Mouse (Mus musculus): Measurements from ENCODE around the gene Vwa1. TPM values are rescaled to one million over a fixed set of nuclear protein-coding genes. Genes with fewer than 3 reads are reported as not detected.

Vwa1 gene
- total RNA-seq, 2 experiments from 2014 or later: 9.2 to 12.6 TPM

Small RNA genes lying within 50 kb of the gene (microRNA-seq; reads per million reads assigned to microRNA genes)
- 0 reads per million in 2 experiments for gene Gm27743

Other genes with a start within 250 kb of the Vwa1 start
- 10 to 100 TPM; 36.6 to 36.7 TPM for gene Nadk, start 212.3 kb downstream of the Vwa1 start, total RNA-seq (2021)
- 10 to 100 TPM; 11.2 to 11.4 TPM for gene Slc35e2, start 173.3 kb downstream of the Vwa1 start, total RNA-seq (2021)
- gene Cdk11b, start 149.8 kb downstream of the Vwa1 start, total RNA-seq (2021): 10 to 100 TPM; 25.8 to 28.9 TPM
- not detected for gene Gm10563, start 129.3 kb downstream of the Vwa1 start, total RNA-seq (2021)
- 10 to 100 TPM; 14.5 to 16.8 TPM for gene Mmp23, start 121.3 kb downstream of the Vwa1 start, total RNA-seq (2021)
- 10 to 100 TPM; 22.4 to 24.9 TPM for gene Mib2, start 105.5 kb downstream of the Vwa1 start, total RNA-seq (2021)
- 1 to 10 TPM; 1.5 to 1.8 TPM for gene Fndc10, start 80.4 kb downstream of the Vwa1 start, total RNA-seq (2021)
- 10 to 100 TPM; 44.3 to 48.6 TPM for gene Ssu72, start 69.9 kb downstream of the Vwa1 start, total RNA-seq (2021)
- under 1 TPM; 0.38 to 0.44 TPM for gene Tmem240, start 39.9 kb downstream of the Vwa1 start, total RNA-seq (2021)
- gene Atad3a, start 13.6 kb downstream of the Vwa1 start, total RNA-seq (2021): 10 to 100 TPM; 54.3 to 59.2 TPM
- 1 to 10 TPM; 1.2 TPM for gene Tmem88b, start 11.2 kb upstream of the Vwa1 start, total RNA-seq (2021)
- gene Ankrd65, start 15.7 kb upstream of the Vwa1 start, total RNA-seq (2021): not detected
- gene Mrpl20, start 28.2 kb upstream of the Vwa1 start, total RNA-seq (2021): 10 to 100 TPM; 72.4 to 72.5 TPM
- gene Ccnl2, start 37.8 kb upstream of the Vwa1 start, total RNA-seq (2021): 10 to 100 TPM; 49.1 to 55.8 TPM
- 10 to 100 TPM; 96.4 to 97.5 TPM for gene Aurkaip1, start 56.6 kb upstream of the Vwa1 start, total RNA-seq (2021)
- 10 to 100 TPM; 46.9 to 58.4 TPM for gene Mxra8, start 65.0 kb upstream of the Vwa1 start, total RNA-seq (2021)
- gene Dvl1, start 72.7 kb upstream of the Vwa1 start, total RNA-seq (2021): 10 to 100 TPM; 41.1 to 46.6 TPM
- gene Tas1r3, start 88.7 kb upstream of the Vwa1 start, total RNA-seq (2021): under 1 TPM; 0.26 to 0.32 TPM
- gene Cptp, start 94.7 kb upstream of the Vwa1 start, total RNA-seq (2021): 10 to 100 TPM in 1 of 2 experiments, 1 to 10 TPM in 1; 9.9 to 10.6 TPM
- 10 to 100 TPM; 16.9 to 19.5 TPM for gene Ints11, start 94.8 kb upstream of the Vwa1 start, total RNA-seq (2021)
- 10 to 100 TPM; 14.8 to 18.0 TPM for gene Pusl1, start 117.1 kb upstream of the Vwa1 start, total RNA-seq (2021)
- gene Acap3, start 117.1 kb upstream of the Vwa1 start, total RNA-seq (2021): 10 to 100 TPM; 19.6 to 21.6 TPM
- 10 to 100 TPM; 53.1 to 62.6 TPM for gene Ube2j2, start 169.1 kb upstream of the Vwa1 start, total RNA-seq (2021)
- 10 to 100 TPM; 14.0 to 17.9 TPM for gene C1qtnf12, start 187.6 kb upstream of the Vwa1 start, total RNA-seq (2021)
- 1 to 10 TPM; 2.0 to 2.7 TPM for gene B3galt6, start 218.0 kb upstream of the Vwa1 start, total RNA-seq (2021)
- gene Sdf4, start 218.2 kb upstream of the Vwa1 start, total RNA-seq (2021): 10 to 100 TPM; 83.2 to 84.6 TPM
- under 1 TPM; 0.50 to 0.80 TPM for gene Tnfrsf4, start 239.1 kb upstream of the Vwa1 start, total RNA-seq (2021)